Mouse (Mus musculus): ENCODE measurements around the gene R3hdml. TPM values are rescaled to one million over a fixed set of nuclear protein-coding genes. Genes with fewer than 3 reads are reported as not detected.

R3hdml gene
- polyA plus RNA-seq, 1 experiment, result 44.0 TPM

GRCm38 (mm10) chr2:163502219-163502618 lies 10.1 kb downstream of the R3hdml start:
- TF ChIP-seq MYOD1 (IDR thresholded peaks at IDR 0.05; ENCODE audit: control insufficient read depth in 1 of 3, insufficient read length in 2 of 3, low read depth in 2 of 3) (no peak), TCF3 (IDR thresholded peaks at IDR 0.05; ENCODE audit: insufficient read length, low read depth) (no peak), MYOG (IDR thresholded peaks at IDR 0.05; ENCODE audit: control insufficient read depth in 1 of 3, insufficient read depth in 1 of 3, insufficient read length in 2 of 3, low read depth in 2 of 3) (no peak), SRF (IDR thresholded peaks at IDR 0.05; ENCODE audit: control insufficient read depth, insufficient read length, low read depth) (no peak), CEBPB (IDR thresholded peaks at IDR 0.05; ENCODE audit: insufficient read depth, poor library complexity, severe bottlenecking) (no peak), MAX (IDR thresholded peaks at IDR 0.05; ENCODE audit: low read depth) (no peak), USF1 (IDR thresholded peaks at IDR 0.05; ENCODE audit: low read depth) (no peak), POLR2A (IDR thresholded peaks at IDR 0.05; ENCODE audit: insufficient read length, low read depth) (no peak), REST (IDR thresholded peaks at IDR 0.05; ENCODE audit: insufficient read depth, insufficient read length) (no peak), TCF12 (IDR thresholded peaks at IDR 0.05; ENCODE audit: insufficient read depth, poor library complexity, severe bottlenecking) (no peak), POLR2AphosphoS2 (IDR thresholded peaks at IDR 0.05; ENCODE audit: insufficient read length, low read depth) (no peak), E2F4 (IDR thresholded peaks at IDR 0.05; ENCODE audit: insufficient read depth) (no peak)
- peaks cover 57% of the 10 kb centered on the region for H3K27me3 ChIP-seq (ENCODE audit: control insufficient read depth, insufficient read depth, insufficient read length)

GRCm38 (mm10) chr2:163503191-163503590 lies 11.1 kb downstream of the R3hdml start:
- Histone ChIP-seq H3ac (ENCODE audit: control insufficient read depth, insufficient read length) (no peak overlapping the region), H3K79me2 (ENCODE audit: control insufficient read depth, insufficient read depth) (no peaks in the 10 kb centered on the region), H3K27me3 (ENCODE audit: control insufficient read depth, insufficient read depth, insufficient read length) (peaks cover 54% of the 10 kb centered on the region), H3K4me3 (no peak overlapping the region), H3K4me2 (ENCODE audit: low read depth) (no peak overlapping the region), H3K36me3 (ENCODE audit: control insufficient read depth, insufficient read depth) (no peaks in the 10 kb centered on the region)
- TF ChIP-seq SRF (IDR thresholded peaks at IDR 0.05; ENCODE audit: control insufficient read depth, insufficient read length, low read depth) (no peak), REST (IDR thresholded peaks at IDR 0.05; ENCODE audit: insufficient read depth, insufficient read length) (no peak), MAX (IDR thresholded peaks at IDR 0.05; ENCODE audit: low read depth) (no peak), MYOG (IDR thresholded peaks at IDR 0.05; ENCODE audit: control insufficient read depth in 1 of 3, insufficient read depth in 1 of 3, insufficient read length in 2 of 3, low read depth in 2 of 3) (no peak), TCF12 (IDR thresholded peaks at IDR 0.05; ENCODE audit: insufficient read depth, poor library complexity, severe bottlenecking) (no peak), E2F4 (IDR thresholded peaks at IDR 0.05; ENCODE audit: insufficient read depth) (no peak), POLR2AphosphoS2 (IDR thresholded peaks at IDR 0.05; ENCODE audit: insufficient read length, low read depth) (no peak), TCF3 (IDR thresholded peaks at IDR 0.05; ENCODE audit: insufficient read length, low read depth) (no peak), USF1 (IDR thresholded peaks at IDR 0.05; ENCODE audit: low read depth) (no peak)

More at GRCm38 (mm10) chr2:163502219-163502618, 10.1 kb downstream of the R3hdml start:
- H3ac ChIP-seq (ENCODE audit: control insufficient read depth, insufficient read length), result no peak overlapping the region
- no peak overlapping the region for H3K4me2 ChIP-seq (ENCODE audit: low read depth)
- H3K36me3 ChIP-seq (ENCODE audit: control insufficient read depth, insufficient read depth), result no peaks in the 10 kb centered on the region
- H3K79me2 ChIP-seq (ENCODE audit: control insufficient read depth, insufficient read depth), result no peaks in the 10 kb centered on the region
- H3K4me3 ChIP-seq, result no peak overlapping the region

GRCm38 (mm10) chr2:163506300-163507004 lies 14.3 kb downstream of the R3hdml start, which contains the start of gene Hnf4a:
TSS of gene Hnf4a (plus strand) at chr2:163506808.
- TF ChIP-seq MYOG (IDR thresholded peaks at IDR 0.05; ENCODE audit: control insufficient read depth in 1 of 3, insufficient read depth in 1 of 3, insufficient read length in 2 of 3, low read depth in 2 of 3) (no peak), POLR2A (IDR thresholded peaks at IDR 0.05; ENCODE audit: insufficient read length, low read depth) (no peak)
- Histone ChIP-seq H3K4me2 (ENCODE audit: low read depth) (no peak within 1 kb of the TSS), H3ac (ENCODE audit: control insufficient read depth, insufficient read length) (no peak within 1 kb of the TSS), H3K79me2 (ENCODE audit: control insufficient read depth, insufficient read depth) (no peaks in the 10 kb centered on the region), H3K36me3 (ENCODE audit: control insufficient read depth, insufficient read depth) (no peaks in the 10 kb centered on the region), H3K4me3 (no peak within 1 kb of the TSS), H3K27me3 (ENCODE audit: control insufficient read depth, insufficient read depth, insufficient read length) (peaks cover 51% of the 10 kb centered on the region)

- no peak overlapping the region for H3K4me3 ChIP-seq
- H3ac ChIP-seq (ENCODE audit: control insufficient read depth, insufficient read length), result no peak overlapping the region
- H3K36me3 ChIP-seq (ENCODE audit: control insufficient read depth, insufficient read depth), result no peaks in the 10 kb centered on the region
- H3K27me3 ChIP-seq (ENCODE audit: control insufficient read depth, insufficient read depth, insufficient read length), result peaks cover 21% of the 10 kb centered on the region
- TF ChIP-seq TCF3 (IDR thresholded peaks at IDR 0.05; ENCODE audit: insufficient read length, low read depth) (no peak), USF1 (IDR thresholded peaks at IDR 0.05; ENCODE audit: low read depth) (no peak), SRF (IDR thresholded peaks at IDR 0.05; ENCODE audit: control insufficient read depth, insufficient read length, low read depth) (no peak), MYOD1 (IDR thresholded peaks at IDR 0.05; ENCODE audit: control insufficient read depth in 1 of 3, insufficient read length in 2 of 3, low read depth in 2 of 3) (no peak), E2F4 (IDR thresholded peaks at IDR 0.05; ENCODE audit: insufficient read depth) (no peak), POLR2AphosphoS2 (IDR thresholded peaks at IDR 0.05; ENCODE audit: insufficient read length, low read depth) (no peak), CEBPB (IDR thresholded peaks at IDR 0.05; ENCODE audit: insufficient read depth, poor library complexity, severe bottlenecking) (no peak), TCF12 (IDR thresholded peaks at IDR 0.05; ENCODE audit: insufficient read depth, poor library complexity, severe bottlenecking) (no peak), POLR2A (IDR thresholded peaks at IDR 0.05; ENCODE audit: insufficient read length, low read depth) (no peak), MYOG (IDR thresholded peaks at IDR 0.05; ENCODE audit: control insufficient read depth in 1 of 3, insufficient read depth in 1 of 3, insufficient read length in 2 of 3, low read depth in 2 of 3) (no peak), MAX (IDR thresholded peaks at IDR 0.05; ENCODE audit: low read depth) (no peak), REST (IDR thresholded peaks at IDR 0.05; ENCODE audit: insufficient read depth, insufficient read length) (no peak)
- H3K4me2 ChIP-seq (ENCODE audit: low read depth), result no peak overlapping the region
- no peaks in the 10 kb centered on the region for H3K79me2 ChIP-seq (ENCODE audit: control insufficient read depth, insufficient read depth)
Observed at GRCm38 (mm10) chr2:163525761-163526243, 33.7 kb downstream of the R3hdml start.

Measured in myocyte (in vitro differentiated cells).